Mouse (Mus musculus) left cerebral cortex, postnatal 10 days (tissue): Measurements from ENCODE around the gene Mab21l3. TPM values are rescaled to one million over a fixed set of nuclear protein-coding genes. Genes with fewer than 3 reads are reported as not detected.
A peak's percentile ranks its signal among the peaks of the same experiment; 100 is the strongest.
"Not testable (repeated sequence)": the region's sequence is repeated elsewhere in the genome, so short reads cannot be mapped to it uniquely, and the experiment has no call there.

Experiments
- DNase-seq, 2 experiments: peaks; one replicate each; pipeline ENCODE4 v3.0.0; 2021 to 2022; ENCODE audit warnings: low spot score in 2 of 2, mixed read lengths in 1 of 2; ENCODE audit errors: extremely low spot score in 1 of 2
- intact Hi-C: fragments of 180-260 bp; cut with DNase I; formaldehyde crosslinking; loops from one replicate; pipeline ENCODE4 v1.15.1; 2025
- total RNA-seq, 2 experiments: library from RNA; stranded (reverse); gene quantifications; 2 replicates each; pipeline ENCODE4 v1.2.3; 2021

The Mab21l3 gene
- total RNA-seq, 2 experiments from 2014 or later, result not detected

DNA sequence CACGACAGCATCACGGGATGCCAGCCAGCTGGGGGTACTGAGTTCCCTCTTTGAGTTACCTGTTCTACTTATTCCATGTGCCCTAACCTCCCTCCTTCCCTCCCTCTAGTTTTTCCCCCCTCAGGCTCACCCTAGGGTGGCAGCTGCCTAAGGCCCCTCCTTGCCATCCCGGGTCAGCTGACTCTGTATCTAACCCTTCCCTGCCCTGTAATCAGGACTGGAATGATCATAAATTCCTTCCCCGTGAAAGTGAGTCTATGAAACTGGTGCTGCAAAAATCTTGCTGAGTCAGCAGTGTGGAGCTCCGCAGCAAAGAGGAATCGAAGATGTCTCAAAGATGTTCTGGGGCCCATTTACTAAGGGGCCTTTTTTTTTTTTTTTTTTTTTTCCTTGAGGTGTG lies 2.6 kb upstream of the Mab21l3 start:
- intact Hi-C loops, result no loop called here
- no peak for DNase-seq

DNA sequence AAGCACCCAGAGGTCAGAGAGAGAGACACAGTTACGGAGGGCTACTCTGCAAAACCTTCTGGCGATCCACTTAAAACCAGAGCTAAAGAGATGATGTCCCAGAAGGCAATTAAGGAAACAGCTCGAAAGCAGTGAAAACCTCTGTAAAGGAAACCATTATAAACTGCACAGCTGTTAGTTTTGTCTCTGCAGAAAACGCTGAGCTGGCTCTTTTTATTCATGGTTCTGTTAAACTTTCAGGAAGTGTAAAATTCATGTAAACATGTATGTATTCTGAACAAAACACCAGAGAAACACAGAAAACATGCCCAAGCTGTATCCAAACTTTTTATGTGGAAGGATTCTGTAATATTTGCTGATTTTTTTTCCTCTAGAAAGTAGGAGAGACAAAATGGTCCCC lies 2.7 kb downstream of the Mab21l3 start:
- no peak for DNase-seq
- intact Hi-C loops, result no loop called here

DNA sequence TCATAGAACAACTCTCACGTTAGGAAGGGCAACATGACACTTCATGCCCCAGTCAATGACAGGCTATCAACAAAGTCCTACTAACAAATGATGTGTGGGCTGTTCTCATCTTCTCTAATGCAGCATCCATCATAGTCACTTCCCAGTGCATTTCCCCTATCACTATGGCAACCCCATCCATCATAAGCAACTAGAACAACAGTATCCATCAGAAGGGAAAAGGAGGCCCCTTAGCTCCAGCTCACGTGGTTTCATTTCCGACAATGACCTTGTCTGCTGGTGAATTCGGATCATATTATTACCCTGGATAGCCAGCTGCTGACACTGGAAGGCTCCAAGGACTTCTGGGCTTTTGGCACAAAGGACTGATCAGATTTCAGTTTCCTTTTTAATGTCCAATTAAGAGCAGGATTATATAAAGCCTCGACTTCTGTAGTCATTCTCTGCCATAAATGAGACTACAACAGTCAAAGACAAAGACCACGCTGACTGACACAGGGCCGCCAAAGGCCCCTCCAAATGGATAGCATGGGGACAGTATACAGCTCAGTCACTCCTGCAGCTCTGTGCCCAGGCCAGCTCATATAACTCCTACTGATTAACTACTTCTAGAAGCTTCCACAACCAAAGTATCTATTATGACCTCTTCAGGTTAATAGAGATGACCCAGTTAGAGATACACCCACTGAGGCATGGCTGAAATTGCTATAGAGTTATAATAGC lies 6.2 kb downstream of the Mab21l3 start:
- intact Hi-C loops, result no loop called here
- no peak for DNase-seq

DNA sequence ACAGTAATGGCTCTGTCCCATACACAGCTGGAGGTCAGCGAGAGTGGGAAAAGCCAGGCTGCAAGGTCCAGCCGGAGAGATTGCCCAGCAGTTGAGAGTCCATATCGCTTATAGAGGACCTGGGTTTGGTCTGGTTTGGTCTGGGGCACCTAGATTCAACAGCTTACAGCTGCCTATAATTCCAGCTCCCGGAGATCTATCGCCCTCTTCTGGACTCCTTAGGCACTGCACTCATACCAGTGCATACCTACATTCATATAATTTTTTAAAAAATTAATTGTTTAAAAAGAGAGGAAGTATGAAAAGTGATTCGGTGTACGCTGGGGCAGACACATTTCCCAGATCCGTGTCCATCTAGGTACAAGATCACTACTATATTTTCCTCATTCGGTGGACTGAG lies 9.4 kb downstream of the Mab21l3 start:
- intact Hi-C loops, result no loop called here
- DNase-seq, result no peak

DNA sequence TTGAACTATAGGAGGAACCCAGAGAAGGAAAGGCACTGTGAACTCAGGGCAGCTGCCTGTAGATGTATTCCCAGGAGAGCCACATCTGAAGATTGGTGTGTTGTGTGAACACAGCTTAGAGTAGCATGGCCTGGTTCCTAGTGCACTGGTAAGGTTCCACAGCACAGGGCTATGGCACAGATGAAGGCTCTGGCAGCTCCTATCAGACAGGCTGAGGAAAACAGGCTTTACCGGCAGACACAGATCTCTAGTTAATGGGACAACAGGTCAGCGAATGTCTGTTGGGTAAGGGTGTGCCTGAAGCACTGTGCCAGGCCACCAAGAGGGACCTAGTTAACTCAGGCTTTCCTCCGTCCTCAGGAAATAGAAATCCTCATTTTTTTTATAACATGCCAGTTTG lies 11.8 kb downstream of the Mab21l3 start:
- DNase-seq, result no peak
- intact Hi-C loops, result no loop called here

DNA sequence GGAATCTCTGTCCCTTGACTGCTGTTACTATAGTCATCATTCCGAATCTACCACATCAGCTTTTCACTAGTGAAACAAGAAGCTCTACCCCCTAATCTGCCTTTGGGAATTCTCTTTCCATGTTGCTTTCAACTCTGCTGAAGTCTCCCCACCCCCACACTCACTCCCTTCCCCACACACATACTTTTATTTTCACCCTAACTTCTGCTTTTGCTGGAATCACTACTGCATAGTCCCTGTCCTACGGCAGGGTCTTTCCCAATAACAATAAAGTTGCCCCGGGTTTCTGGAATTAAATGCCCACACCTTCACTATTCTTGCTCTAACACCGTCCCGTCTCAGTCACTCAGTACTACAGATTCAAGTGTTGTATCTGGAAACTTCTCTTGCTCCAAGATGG lies 12.2 kb downstream of the Mab21l3 start:
- DNase-seq, result no peak
- intact Hi-C loops, result no loop called here

DNA sequence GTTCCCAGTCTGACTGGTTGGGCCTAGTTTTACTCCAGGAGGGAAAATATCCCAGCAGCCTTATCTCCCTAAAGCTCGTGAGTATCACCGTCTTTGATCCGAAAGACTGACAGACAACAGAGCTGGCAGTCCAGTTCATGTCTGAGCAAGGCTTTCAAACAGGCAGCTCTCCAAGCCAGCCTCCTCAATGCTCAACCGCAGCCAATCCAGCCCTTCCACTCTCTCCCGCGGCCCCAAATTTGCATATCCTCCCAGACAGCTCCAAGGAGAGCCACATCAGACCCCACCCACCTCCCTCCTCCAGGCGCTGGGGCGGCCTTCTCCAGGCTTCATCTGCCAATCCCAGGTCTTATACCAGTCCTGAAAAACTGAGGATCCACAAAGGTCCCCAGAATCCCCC lies 12.7 kb downstream of the Mab21l3 start:
- peak; percentile 47 to 84 for DNase-seq
- intact Hi-C loops, result no loop called here

DNA sequence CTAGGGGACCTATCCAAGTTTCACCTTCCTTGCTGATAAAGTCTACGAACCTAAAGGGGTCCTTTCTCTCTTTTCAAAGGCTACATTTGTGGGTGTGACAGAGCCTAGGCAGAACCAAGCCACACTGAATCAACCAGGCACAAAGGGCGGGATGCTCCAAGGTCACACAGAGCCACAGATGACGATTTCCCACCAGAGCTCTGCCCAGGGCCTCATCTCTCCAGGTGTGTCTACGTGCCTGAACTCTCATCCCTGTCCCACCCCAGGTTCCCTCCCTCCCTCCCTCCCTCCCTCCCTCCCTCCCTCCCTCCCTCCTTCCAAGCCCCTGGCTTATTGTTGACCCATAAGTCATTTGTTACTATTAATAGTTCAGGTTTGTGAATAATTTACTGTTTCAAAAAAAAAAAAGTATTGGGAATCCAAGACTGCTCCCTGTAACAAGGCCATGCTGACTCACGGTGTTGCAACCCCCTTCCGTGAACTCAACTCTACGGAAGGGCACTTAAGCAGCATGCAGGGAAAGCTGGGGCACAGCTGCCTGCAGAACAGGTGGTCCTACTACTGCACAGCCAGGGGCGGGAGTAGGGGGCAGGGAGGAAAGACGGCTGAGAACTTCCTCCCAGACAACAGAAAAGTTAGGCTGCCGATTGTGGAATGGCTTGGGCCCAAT lies 17.4 kb downstream of the Mab21l3 start:
- DNase-seq, result no peak
- intact Hi-C loops, result no loop called here

DNA sequence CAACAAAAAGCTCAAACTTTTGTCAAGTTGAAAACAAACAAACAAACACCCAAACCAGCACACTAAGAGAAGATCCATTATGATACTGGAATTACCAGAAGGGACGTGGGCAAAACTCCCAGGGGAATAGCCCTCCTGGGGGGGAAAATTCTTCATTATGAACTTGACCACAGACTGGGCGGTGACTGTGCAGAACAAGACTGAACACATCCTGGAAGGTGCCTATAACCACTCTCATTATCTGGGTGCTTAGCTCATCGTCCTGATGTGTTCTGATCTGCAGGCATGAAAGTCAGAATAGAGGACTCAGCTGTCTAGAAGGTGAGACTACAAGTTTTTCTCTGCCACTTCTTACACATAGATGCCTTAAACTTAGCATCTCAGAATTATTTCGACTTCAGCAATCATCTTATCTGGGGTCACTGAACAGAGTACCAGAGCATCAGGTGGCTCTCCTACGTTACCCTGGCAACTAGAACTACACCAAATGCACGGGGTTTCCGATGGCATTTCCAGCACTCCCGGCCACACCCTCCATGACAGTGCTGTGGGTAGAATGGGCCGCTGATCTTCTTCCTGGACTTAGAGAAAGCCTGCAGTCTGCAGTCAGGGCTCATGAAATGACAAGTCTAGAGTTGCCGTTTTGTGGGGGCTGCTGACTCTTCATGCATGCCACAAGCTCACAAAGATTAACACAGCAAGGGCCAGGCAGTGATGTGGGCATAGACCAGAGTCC lies 18.7 kb downstream of the Mab21l3 start:
- intact Hi-C loops, result no loop called here
- no peak for DNase-seq

DNA sequence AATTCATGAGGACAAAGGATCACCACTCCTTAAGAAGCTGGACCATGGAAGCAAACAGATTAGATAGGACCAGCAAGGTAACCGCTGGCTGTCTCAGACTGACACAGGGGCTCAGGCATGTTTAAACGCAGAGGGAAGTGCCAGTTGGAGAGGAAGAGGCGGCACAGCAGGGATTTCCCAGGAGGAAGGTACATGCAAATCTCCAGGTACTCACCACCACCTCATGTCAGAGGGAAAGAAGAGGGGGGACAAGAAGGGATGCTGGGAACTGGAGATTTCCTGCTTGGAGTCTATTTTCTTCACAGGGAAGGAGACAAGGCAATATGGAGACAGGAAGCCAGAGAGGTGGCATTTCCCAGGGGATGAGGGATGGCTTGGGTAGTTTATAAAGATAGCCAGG lies 20.2 kb downstream of the Mab21l3 start:
- DNase-seq, result no peak
- intact Hi-C loops, result no loop called here

DNA sequence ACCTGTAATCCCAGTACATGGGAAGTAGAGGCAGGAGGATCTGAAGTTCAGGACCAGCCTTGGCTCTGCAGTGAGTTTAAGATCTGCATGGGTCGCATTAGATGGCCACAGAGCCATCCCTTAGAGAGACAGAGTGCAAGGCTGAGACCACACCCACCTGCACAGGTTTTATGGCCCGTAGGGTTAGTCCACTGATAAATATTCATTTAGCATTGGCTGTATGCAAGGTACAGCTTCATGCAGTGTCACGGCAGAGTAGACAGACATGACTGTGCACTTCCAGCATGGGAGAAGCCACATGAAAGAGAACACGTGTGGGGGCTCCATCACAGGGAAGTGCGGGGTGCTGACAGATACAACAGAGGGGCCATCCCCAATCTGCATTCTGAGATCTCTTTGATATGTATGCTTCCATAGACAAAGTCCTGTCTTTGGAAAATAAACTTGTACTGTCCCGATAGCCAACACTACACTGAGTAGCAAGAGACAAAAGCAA lies 21.5 kb downstream of the Mab21l3 start:
- intact Hi-C loops, result no loop called here

DNA sequence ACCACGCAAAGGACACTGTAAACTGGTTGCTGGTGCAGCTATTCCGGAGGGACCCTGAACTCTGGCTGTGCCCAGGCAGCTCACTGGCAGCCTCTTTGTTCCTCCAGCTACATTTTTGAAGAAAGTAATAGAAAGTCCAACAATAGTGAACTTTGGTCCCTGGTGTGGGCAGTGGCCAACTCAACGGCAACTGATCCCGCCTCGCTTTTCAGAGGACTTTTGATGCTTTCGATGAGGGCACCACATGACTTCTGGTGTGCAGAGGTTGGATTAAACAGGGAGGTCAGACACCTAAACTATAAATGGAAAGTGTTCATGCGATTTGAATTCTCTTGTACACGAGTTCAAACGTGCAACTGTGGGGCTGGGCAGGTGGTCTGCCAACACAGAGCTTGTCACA lies 24.4 kb downstream of the Mab21l3 start:
- no peak for DNase-seq
- intact Hi-C loops, result no loop called here

More for the DNA sequence above, 21.5 kb downstream of the Mab21l3 start:
- no peak for DNase-seq

DNA sequence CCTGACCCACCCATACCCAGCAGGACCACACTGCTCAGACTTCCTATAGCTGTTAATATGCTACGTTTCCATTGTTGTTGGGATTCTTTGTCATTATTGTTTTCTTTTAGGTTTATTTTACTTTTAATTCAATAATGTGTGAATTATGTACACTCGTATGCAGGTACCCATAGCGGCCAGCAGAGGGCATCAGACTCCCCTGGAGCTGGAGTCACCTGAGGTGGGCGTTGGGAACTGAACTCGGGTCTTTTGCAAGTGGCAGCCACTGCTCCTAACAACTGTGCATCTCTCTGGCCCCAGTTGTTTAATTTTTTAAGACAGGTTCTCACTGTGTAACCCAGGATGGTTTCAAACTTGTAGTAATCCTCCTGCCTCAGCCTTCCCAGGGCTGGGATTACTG lies 26.7 kb downstream of the Mab21l3 start:
- intact Hi-C loops, result no loop called here
- no peak for DNase-seq

DNA sequence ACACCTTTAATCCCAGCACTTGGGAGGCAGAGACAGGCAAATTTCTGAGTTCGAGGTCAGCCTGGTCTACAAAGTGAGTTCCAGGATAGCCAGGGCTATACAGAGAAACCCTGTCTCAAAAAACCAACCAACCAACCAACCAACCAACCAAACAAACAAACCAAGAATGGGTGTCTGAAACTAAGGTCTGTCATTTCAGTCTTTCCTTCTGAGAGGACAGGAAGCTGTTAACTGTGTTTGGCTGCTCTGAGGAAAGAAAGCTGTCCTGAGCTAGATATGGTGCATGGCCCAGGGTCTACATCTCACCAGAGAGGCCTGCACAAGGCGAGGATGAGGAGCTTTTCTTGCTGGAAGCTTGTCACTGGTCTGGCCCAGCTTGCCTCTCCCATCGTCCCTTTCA lies 28.1 kb downstream of the Mab21l3 start:
- intact Hi-C loops, DNase-seq: not testable (repeated sequence)

DNA sequence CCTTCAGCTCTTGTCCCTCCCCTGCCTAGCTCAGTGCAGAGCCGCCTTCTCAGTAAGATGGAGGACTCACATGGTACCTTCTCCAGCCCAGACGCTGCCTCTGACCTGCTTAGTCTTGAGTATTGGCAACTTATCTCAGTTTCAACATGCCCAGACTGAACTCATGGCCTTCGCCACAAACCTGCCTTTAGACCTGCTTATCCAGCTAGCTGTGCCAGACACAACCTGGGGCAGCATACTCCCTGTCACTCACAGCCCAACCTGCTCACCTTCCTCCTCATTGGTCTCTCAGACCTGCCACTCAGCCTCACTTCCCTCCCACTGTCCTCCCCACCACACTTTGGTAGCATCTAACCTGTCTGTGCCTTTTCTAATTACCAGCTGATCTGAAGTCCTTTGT lies 32.8 kb downstream of the Mab21l3 start:
- no peak for DNase-seq
- intact Hi-C loops, result loop anchor here (10.0 kb wide), 2 partner anchors 511 to 841 kb away; no protein-coding TSS in a partner anchor

DNA sequence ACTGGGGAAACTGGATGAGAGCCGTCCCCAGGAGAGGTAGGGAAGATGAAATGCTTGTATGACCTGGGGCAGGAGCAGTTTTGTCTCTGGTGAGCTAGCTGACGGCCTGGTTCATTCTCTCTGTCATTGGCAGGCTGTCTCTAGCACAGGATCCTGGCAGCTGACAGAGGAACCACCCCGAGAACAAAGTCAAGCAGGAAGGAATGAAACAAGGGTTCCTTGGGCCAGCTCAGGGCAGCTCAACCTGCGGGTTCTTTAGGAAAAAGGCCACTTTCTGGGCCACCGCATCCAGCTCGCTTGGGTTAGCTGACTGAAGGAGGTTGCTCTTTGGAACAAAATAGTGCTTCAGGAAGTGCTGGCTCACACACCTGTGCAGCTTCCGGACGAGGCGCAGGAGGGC lies 34.0 kb downstream of the Mab21l3 start:
- DNase-seq, result no peak

DNA sequence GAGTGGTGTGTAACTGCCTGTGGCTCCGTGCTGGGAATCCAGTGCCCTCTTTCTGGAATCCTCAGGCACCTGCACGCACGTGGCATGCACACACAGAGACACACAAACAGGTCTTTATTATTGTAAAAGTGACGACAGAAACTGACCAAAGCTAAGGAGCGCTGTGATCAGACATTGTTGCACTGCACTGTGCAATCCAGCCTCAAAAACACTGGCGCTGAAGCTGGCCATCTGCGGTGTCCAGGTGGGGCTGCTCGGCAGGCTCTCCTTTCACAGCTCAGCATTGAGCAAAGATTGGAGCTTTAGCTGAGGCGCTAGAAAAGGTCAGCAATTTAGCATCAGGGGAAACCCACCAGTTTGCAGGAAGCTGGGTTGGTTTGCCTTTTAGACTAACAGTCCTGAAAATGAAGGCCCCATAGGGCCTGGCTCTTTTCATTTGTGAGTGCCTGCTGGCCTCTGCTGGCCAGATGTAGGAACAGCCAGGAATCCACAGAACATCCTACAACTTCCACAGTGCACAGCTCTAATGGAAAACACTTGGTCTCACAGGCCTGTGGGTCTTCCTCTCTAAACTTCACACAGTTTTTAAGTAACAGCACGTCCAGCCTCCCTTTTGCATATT lies 36.3 kb downstream of the Mab21l3 start:
- DNase-seq, result peak; percentile 58 to 72
- intact Hi-C loops, result loop anchor here (1.0 to 10.0 kb wide), 3 partner anchors 318 to 838 kb away; no protein-coding TSS in a partner anchor

More for the DNA sequence above, 34.0 kb downstream of the Mab21l3 start:
- intact Hi-C loops, result loop anchor here (10.0 kb wide), 2 partner anchors 510 to 840 kb away; no protein-coding TSS in a partner anchor

DNA sequence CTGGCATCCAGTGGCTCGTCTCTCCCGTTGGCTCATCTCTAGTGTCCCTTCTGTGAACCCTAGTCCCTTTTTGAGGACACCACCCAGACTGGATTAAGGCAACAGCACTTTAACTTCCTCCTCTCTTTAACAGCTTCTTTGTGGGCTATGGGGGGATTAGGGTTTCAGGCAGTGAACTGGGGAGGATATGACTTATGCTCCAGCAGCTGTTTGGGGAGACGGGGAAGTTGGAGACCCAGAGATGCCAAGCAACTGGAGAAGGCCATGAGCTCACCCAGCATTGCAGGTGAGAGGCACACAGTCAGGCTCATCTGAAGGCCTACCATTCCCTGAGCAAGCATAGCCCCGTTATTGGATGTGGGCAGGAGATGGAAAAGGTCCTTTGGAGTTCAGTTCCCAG lies 36.8 kb downstream of the Mab21l3 start:
- DNase-seq, result no peak
- intact Hi-C loops, result loop anchor here (1.0 to 10.0 kb wide), 3 partner anchors 318 to 837 kb away; no protein-coding TSS in a partner anchor

DNA sequence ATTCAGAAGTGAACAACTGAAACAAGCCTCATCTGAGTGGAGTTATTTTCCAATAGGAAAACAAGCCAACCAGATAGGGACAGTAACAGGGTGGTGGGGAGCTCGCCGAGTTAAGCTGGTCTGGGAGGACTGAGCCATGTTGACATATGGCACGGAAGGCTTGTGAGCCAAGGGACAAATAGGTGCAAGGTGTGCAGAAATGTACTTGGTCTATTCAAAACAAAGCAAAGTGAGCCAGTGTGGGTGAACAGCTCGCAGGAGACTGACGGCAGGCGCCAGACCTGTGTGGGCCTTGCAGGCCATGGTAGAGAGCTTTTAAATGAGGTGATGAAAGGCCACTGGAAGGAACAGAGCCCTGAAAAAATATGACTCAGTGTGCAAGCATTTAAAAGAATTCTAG lies 41.1 kb downstream of the Mab21l3 start:
- intact Hi-C loops, result loop anchor here (5.0 kb wide), 2 partner anchors 205 to 300 kb away; partner anchors contain the start of gene Atp1a1

More for the DNA sequence above, 41.1 kb downstream of the Mab21l3 start:
- no peak for DNase-seq
